Mouse (Mus musculus) stomach, postnatal 0 days (tissue): ENCODE data around the gene Zbtb21.

Source experiments
- CTCF ChIP-seq: IDR thresholded peaks from 2 replicates; pipeline ENCODE4 v1.5.1; 2016; ENCODE audit warnings: antibody characterized with exemption, low read depth, mild to moderate bottlenecking, moderate library complexity
- EP300 ChIP-seq: optimal IDR thresholded peaks from 2 replicates; pipeline ENCODE3; 2016; ENCODE audit warnings: antibody characterized with exemption

DNA sequence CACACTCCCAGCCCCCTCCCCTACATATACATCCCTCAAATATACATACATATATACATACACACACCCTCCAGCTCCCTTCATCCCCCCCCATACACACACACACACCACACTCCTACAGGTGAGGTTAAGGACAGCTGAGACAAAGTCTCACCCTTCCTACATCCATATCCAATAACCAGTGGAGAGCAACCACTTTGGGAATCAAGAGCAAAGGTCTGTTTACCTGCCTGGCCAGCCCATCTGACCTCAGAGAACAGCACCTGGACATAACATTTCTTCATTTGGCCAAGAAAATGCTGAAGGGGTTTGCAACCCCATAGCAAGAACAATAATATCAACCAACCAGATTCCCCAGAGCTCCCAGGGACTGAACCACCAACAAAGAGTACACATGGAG is 56.1 kb downstream of the Zbtb21 start:
- TF ChIP-seq CTCF: no peak
- no peak for TF ChIP-seq EP300
